Mouse (Mus musculus): ENCODE results near the gene Ccdc7a. TPM values are rescaled to one million over a fixed set of nuclear protein-coding genes. Genes with fewer than 3 reads are reported as not detected.
"Not testable (repeated sequence)": the region's sequence is repeated elsewhere in the genome, so short reads cannot be mapped to it uniquely, and the experiment has no call there.

Gene Ccdc7a
- polyA plus RNA-seq (2012; rRNA removed): 0.08 TPM in 1 of 2 replicates, not detected in the other

- DNase-seq (ENCODE audit: low read depth): not testable (repeated sequence)
Measured at GRCm38 (mm10) chr8:129065417-129065816, at the start of gene Ccdc7a. Gene Ccdc7a (minus strand): TSS chr8:129065517.

- not testable (repeated sequence) for DNase-seq (ENCODE audit: low read depth)
Measured at GRCm38 (mm10) chr8:129066834-129067233, 1.5 kb upstream of the Ccdc7a start, which contains the start of gene Ccdc7b. Gene Ccdc7b (plus strand): TSS chr8:129067134.

GRCm38 (mm10) chr8:128991389-128991788 is 73.9 kb downstream of the Ccdc7a start:
- DNase-seq (ENCODE audit: low read depth): no peak

GRCm38 (mm10) chr8:128948941-128949340 is 116.4 kb downstream of the Ccdc7a start:
- not testable (repeated sequence) for DNase-seq (ENCODE audit: low read depth)

GRCm38 (mm10) chr8:128941022-128941641 is 124.2 kb downstream of the Ccdc7a start:
- DNase-seq (ENCODE audit: low read depth): not testable (repeated sequence)

GRCm38 (mm10) chr8:128933446-128933845 is 131.9 kb downstream of the Ccdc7a start:
- no peak for DNase-seq (ENCODE audit: low read depth)

- DNase-seq (ENCODE audit: low read depth): no peak
Measured at GRCm38 (mm10) chr8:128882719-128883118, 182.6 kb downstream of the Ccdc7a start.

GRCm38 (mm10) chr8:128843749-128844148 is 221.6 kb downstream of the Ccdc7a start:
- DNase-seq (ENCODE audit: low read depth): no peak

GRCm38 (mm10) chr8:128812521-128812920 is 252.8 kb downstream of the Ccdc7a start:
- no peak for DNase-seq (ENCODE audit: low read depth)

GRCm38 (mm10) chr8:128798594-128798993 is 266.7 kb downstream of the Ccdc7a start, which contains the start of gene Gm3952:
Gene Gm3952 (minus strand): TSS chr8:128798694.
- DNase-seq (ENCODE audit: low read depth): no peak

GRCm38 (mm10) chr8:128735692-128736091 is 329.6 kb downstream of the Ccdc7a start:
- DNase-seq (ENCODE audit: low read depth): no peak

- no peak for DNase-seq (ENCODE audit: low read depth)
Measured at GRCm38 (mm10) chr8:128734118-128734517, 331.2 kb downstream of the Ccdc7a start.

- no peak for DNase-seq (ENCODE audit: low read depth)
Measured at GRCm38 (mm10) chr8:128732254-128732653, 333.1 kb downstream of the Ccdc7a start.

- DNase-seq (ENCODE audit: low read depth): no peak
Measured at GRCm38 (mm10) chr8:128727213-128727612, 338.1 kb downstream of the Ccdc7a start.

- DNase-seq (ENCODE audit: low read depth): no peak
Measured at GRCm38 (mm10) chr8:128724819-128725218, 340.5 kb downstream of the Ccdc7a start.

GRCm38 (mm10) chr8:128716184-128716583 is 349.1 kb downstream of the Ccdc7a start:
- DNase-seq (ENCODE audit: low read depth): no peak

GRCm38 (mm10) chr8:128709261-128709660 is 356.1 kb downstream of the Ccdc7a start:
- DNase-seq (ENCODE audit: low read depth): no peak

- no peak for DNase-seq (ENCODE audit: low read depth)
Measured at GRCm38 (mm10) chr8:128704836-128705235, 360.5 kb downstream of the Ccdc7a start.

GRCm38 (mm10) chr8:128704376-128704775 is 360.9 kb downstream of the Ccdc7a start:
- DNase-seq (ENCODE audit: low read depth): no peak

GRCm38 (mm10) chr8:128697945-128698344 is 367.4 kb downstream of the Ccdc7a start:
- no peak for DNase-seq (ENCODE audit: low read depth)

- no peak for DNase-seq (ENCODE audit: low read depth)
Measured at GRCm38 (mm10) chr8:128696701-128697397, 368.5 kb downstream of the Ccdc7a start.

GRCm38 (mm10) chr8:128690056-128690455 is 375.3 kb downstream of the Ccdc7a start:
- DNase-seq (ENCODE audit: low read depth): no peak

GRCm38 (mm10) chr8:128688679-128689078 is 376.6 kb downstream of the Ccdc7a start:
- DNase-seq (ENCODE audit: low read depth): no peak
